Mouse (Mus musculus) naive thymus-derived CD4-positive, alpha-beta T cell, adult 2 months (primary cell): Measurements from ENCODE around the gene Chmp1a.
"Not testable (repeated sequence)": the region's sequence is repeated elsewhere in the genome, so short reads cannot be mapped to it uniquely, and the experiment has no call there.

Experiments used
- DNase-seq: peaks from one replicate; pipeline ENCODE4 v3.0.0-alpha.2; 2011; ENCODE audit warnings: low read depth

Gene Chmp1a

GRCm38 (mm10) chr8:123231742-123232141, 19.2 kb upstream of the Chmp1a start:
- no peak for DNase-seq

DNA sequence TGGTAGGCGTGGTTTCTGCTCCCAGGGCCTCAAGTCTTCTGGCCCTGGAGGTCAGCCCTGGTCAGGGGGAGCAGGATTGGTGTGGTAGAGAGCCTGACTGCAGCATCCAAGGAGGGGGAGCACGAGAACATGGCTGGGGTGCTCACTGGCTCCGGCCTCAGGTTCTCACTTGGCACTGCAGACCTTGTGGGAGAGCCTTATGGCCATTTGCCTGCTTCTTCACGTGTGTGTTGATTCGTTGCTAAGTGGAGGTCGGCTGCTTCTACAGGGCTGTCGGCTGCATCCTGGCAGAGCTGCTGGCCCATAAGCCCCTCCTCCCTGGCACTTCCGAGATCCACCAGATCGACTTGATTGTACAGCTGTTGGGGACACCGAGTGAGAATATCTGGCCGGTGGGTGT, 17.8 kb upstream of the Chmp1a start:
- not testable (repeated sequence) for DNase-seq

- no peak for DNase-seq
These were observed 15.9 kb upstream of the Chmp1a start for GRCm38 (mm10) chr8:123228416-123228815.

GRCm38 (mm10) chr8:123224278-123225266, 12.0 kb upstream of the Chmp1a start, which contains the start of gene Cdk10:
Gene Cdk10, plus strand, starts transcription at chr8:123224842.
- peak; percentile 93 for DNase-seq

DNA sequence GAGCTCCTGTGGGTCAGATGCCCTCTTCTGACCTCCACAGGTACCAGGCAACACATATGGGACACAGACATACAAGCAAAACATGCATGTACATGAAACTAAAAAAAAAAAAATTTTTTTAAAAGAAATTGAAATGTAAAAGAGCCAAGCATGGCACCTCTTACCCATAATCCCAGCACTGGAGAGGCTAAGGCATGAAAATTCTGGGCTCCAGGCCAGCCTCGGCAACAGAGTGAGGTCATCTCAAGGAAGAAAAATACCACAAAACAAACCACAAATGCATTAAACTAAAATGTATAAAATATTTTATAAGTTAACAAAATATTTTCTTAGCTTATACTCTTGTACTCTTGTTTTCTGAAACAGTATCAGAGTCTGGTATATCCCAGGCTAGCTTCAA, 8.4 kb upstream of the Chmp1a start:
- no peak for DNase-seq

GRCm38 (mm10) chr8:123215430-123215829, 2.9 kb upstream of the Chmp1a start:
- no peak for DNase-seq

DNA sequence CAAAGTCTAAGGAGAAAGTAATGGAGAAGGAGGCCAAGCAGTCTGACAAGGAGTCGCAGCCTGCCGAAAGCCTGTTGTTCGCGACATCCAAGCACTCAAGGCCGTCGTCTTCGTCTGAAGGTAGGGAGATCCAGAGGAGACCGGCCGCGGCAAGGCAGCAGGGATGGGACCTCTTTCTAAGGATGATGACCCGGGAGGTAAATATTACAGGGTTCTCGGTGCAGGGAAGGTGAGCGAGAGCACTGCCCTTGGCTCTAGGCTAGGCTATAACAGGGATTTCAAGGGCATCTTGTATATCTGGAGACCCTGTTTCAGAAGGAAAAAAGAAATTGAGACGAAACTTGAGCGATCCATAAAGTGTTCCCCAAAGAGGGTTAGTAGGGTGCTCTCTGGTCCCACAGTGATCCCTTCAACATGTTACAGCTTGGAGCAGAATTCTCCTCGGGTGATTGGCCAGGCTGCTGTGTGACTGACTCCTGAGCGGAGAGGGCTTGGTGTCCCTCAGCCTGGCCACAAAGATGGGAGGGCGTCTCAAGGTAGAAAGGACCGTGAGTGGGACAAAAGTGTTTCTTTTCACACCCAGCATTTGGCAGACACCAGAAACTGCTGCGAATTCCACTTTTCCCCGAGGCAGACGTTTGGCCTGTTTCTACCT, 682 bp upstream of the Chmp1a start:
- DNase-seq: no peak

GRCm38 (mm10) chr8:123211876-123212275, 687 bp downstream of the Chmp1a start:
- DNase-seq: peak; percentile 29

DNA sequence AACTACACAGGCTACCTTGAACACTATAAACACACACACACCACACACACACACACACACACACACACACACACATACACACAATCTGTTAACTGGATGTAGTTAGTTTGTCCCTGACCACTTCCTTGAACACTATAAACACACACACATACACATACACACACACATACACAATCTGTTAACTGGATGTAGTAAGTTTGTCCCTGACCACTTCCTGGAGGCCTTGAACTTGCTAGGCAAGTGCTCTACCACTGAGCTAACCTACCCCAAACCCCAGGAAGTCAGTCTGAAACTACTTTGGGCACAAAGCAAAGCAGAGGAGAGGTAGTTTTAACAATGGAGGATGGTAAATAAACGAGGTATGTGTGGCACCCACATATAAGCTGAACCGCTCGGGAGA, 9.0 kb downstream of the Chmp1a start:
- DNase-seq: peak; percentile 64

DNA sequence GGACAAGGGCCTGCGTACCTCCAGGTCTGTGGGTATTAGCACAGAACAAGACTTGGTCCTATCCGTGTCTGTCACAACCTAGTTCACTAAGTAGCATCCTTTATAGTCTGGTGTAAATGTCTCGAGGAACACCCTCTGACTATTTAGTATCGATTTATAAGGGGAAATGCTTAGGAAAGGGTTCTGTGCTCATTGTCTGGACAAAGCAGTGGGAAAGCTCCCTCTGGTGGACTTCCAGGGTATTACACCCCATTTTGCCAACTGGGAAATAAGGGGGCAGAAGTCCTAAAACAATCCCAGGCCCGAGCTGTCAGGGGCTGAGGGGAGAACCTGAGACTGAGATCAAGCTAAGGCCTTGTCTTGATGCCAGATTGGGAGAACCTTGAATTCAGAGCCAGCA, 10.3 kb downstream of the Chmp1a start:
- DNase-seq: peak; percentile 85

DNA sequence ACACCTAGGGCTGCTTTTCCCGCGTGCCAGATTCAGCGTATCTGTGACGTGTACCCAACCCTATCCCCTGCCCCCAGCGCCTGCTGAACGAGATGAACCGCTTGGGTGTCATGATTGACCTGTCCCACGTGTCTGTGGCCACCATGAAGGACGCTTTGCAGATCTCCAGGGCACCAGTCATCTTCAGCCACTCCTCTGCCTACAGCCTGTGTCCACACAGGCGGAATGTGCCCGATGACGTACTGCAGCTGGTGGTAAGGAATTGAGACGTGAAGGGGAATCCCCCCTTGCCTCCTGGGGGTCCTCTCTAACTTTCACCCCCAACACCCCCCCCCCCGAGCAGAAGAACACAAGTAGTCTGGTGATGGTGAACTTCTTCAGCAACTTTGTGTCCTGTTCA, 12.7 kb downstream of the Chmp1a start:
- no peak for DNase-seq

DNA sequence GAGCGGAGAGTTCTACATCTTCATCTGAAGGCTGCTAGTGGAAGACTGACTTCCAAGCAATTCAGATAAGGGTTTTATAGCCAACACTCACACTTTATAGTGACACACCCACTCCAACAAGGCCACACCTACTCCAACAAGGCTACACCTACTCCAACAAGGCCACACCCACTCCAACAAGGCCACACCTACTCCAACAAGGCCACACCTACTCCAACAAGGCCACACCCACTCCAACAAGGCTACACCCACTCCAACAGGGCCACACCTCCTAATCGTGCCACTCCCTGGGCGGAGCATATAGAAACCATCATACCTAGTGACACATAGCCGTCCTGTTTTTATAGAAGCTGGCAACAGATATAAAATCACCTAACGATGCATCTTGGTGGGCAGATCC, 15.5 kb downstream of the Chmp1a start:
- not testable (repeated sequence) for DNase-seq

DNA sequence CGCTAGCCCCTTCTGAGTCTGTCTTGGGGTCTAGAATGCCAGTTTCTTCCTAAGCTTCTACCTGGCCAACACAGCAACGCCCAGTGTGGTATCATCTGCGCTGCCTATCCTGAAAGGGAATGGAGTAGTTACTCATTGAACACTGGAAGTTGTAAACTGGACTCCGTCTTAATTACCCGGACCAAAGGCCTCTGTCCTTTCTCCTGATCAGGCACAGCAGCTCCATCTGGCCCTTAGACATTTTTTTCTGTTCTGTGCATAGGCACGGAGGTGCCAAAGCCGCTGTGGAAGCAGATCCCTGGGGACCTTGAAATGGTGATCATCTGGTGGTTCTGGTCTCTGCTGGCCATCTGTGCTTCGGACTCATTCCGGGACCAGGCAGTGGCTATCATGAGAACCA, 18.8 kb downstream of the Chmp1a start:
- no peak for DNase-seq

DNA sequence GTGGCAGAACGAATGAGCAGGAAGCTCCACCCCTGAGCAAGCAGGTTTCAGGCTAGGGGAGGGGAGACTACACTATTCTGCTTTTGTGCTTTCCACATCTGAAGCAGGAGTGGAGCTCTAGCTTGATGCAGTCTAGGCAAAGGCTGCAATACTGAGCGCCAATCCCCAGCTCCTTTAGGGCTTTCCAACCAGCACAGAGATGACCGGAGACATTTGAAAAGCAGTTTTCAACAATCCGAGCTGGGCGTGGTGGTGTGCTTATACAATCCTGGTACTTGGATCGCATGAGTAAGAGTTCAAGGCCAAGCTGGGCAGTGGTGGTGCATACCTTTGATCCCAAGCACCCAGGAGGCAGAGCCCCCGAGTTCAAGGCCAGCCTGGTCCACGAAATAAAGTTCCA, 20.7 kb downstream of the Chmp1a start:
- DNase-seq: no peak

DNA sequence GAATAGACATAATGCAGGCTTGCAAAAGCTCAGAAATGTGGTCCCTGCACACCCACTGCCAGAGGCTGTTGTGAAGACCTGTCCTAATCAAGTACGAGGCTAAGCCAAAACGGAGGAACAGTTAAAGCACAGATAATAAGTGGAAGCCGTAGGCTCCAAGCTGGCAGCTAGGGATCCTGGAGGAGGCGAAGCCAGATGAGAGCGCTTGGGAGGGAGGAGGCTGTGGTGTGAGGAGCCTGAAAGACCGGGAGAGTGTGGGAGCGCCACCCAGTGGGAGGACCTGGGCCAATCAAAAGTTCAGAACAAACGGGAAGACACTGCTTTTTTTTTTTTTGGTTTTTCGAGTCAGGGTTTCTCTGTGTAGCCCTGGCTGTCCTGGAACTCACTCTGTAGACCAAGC, 21.9 kb downstream of the Chmp1a start:
- DNase-seq: peak; percentile 70

DNA sequence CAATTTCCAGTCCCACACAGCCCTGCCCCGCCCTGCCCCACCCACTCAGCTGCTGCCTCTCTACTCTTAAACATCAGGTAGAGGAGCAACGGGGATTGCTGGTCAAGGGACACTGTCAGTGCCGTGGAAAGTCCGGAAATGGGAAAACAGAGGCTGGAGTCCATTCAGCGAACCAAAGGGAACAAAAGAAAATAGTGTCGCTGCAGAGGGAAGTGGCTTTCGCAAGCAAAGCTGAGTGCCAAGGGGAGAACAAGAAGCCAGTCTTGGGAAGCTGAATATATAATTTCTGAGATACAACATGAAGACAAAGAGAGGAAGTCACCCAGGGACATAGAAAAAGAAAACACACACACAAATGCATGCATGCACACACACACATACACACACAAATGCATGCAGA, 23.7 kb downstream of the Chmp1a start:
- DNase-seq: no peak

DNA sequence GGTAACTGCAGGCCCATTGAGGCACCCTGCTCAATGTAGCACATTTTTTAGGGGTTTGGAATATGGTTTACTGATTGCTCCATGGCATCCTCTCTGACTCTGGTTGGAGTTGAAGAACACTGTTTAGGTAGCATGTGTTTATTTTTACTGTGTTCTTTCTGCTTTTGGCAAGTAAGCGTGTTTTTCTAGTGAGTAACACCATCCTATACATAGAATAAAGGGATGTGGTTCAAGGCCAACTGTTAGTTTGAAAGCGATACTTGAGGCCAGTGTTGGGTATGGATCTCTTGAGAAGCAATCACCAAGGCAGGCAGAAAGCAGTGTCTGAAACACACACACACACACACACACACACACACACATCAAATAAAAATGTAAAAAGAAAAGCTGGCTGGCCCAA, 24.6 kb downstream of the Chmp1a start:
- DNase-seq: no peak

DNA sequence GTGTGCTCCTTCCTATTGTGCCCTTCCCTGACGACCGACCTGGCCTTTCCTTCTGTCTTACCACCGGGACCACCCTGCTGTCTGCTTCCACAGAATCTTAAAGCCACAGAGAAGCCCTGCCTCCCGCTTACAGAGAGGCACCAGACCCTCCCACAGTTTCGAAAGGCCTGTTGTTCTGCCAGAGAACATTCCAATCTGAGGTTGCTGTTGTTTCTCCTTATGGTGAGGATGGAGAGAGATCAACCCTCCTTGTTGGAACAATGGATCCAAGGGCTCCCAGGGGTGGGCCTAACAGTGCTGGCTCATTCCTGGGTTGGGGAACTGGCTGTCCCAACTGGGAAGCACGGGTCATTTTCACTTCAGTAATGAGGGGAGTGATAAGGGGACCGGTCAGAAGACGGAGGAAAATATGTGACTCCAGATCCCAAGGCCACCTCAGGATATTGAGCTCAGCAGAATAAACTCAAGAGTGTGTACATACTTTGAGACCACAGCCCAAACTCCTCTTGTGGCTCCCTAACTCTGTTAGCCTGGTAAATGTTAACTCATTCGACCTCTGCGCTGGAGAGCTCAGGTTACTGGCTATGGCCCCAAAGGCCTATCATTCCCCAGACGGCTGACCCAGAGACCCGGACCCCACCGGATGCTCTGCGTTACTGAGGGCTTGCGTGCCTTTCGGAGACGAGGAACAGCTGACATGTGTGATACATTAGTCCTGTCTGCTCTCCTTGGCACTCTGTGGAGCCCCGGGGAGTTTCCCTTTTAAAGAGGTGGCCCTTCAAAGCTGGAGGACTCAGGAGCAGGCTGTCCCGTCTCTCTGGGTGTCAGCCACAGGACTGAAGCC, 26.8 kb downstream of the Chmp1a start, which contains the start of gene Dpep1:
TSS of gene Dpep1 (plus strand) at position 677 of the 844 bp plus-strand sequence.
- DNase-seq: no peak

DNA sequence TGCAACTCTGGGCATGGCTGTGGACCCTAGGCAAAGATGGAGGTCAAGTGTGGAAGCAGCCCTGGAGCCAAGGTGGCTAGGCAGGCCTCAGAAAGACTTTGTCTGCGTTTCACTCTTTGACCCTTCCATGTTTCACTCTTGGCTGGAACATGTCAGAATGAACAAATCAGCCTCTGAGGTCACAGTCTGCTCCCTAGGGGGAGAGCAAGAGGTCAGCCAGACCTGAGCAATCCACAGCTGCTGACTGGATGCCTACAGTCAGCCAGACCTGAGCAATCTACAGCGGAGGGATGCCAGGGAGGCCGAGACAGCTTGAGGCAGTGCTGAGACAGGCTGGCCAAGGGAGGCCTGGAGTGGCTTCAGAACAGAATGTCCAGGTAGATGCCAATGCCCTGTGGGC, 31.2 kb downstream of the Chmp1a start:
- DNase-seq: no peak

GRCm38 (mm10) chr8:123157888-123158465, 54.6 kb downstream of the Chmp1a start, which contains the start of gene Sult5a1:
Gene Sult5a1, minus strand, starts transcription at chr8:123158315.
- DNase-seq: no peak

- DNase-seq: no peak
These were observed 56.3 kb downstream of the Chmp1a start for GRCm38 (mm10) chr8:123156070-123156773.
